Mouse (Mus musculus) brain, adult 2 months (tissue): ENCODE results near the gene Blnk.

ENCODE experiments used
- DNase-seq: peaks from one replicate; pipeline ENCODE4 v3.0.0; 2011; ENCODE audit warnings: low read depth, low spot score

Gene Blnk

DNA sequence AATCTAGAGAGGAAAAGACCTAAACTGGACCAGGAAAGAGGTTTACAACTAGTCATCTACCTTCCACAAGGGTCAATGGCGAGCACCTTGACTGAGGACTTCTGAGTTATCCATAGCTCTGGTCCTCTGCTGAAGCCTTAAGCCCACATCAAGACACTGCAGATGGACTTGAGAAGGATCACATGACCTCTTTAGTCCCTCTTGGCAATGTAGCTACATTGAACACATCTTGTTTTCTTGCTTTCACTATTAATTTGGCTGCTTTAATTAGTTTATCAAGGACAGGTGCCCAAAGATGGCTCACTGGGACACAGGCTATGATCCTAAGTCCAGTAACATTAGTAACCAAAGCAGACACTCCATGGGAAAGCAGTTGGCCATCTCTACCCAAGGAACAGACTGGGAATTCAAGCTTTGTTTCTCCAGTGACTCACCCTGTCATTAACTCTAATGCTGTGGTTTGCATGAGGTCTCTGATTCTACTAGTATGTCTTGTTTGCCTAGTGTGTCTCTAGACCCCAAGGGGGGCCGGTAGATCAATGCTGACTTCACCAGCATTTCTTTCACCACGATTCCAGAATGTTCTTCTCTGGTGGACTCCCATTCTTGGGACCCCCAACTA lies 9.5 kb upstream of the Blnk start:
- no peak for DNase-seq

- DNase-seq: no peak
Observed at GRCm38 (mm10) chr19:40999569-40999968, 5.2 kb upstream of the Blnk start.

DNA sequence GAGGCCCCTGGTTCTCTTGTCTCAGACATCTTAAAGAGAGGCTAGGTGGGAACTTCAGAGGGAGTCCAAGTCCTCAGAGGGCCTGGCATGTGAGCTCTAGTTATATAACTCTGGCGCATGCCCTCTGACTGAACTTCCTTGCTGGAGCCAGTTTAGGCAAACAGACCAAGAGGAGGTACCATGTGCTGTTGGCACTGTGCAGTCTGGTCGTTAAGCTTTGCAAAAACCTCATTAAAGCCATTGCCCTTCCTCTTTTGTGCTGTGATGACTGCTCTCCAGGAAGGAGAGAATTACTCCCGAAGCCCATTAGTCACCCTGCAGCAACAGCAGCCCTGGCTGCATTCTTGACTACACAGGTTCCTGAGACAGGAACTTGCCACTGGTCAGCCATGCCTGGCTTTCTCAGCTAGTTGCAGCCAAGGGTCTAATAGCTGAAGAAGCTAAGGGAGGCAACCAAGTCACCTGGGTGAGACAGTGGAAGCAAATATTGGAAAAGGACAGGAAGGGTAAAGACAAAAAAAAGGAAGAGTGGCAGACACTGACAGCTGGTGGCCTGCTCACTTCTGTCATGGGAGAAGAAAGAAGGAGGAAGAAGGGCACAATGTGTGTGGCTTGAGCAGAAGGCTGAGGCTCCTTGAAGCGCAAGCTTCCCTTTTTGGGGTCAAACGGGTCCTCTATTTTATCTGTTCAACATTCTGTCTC lies 4.3 kb upstream of the Blnk start:
- no peak for DNase-seq

GRCm38 (mm10) chr19:40996722-40997121 lies 2.4 kb upstream of the Blnk start:
- DNase-seq: no peak

GRCm38 (mm10) chr19:40995449-40996401 lies 1.4 kb upstream of the Blnk start:
- peak; percentile 86 for DNase-seq

- no peak for DNase-seq
Observed at GRCm38 (mm10) chr19:40994911-40995310, 576 bp upstream of the Blnk start.

- DNase-seq: no peak
Observed at GRCm38 (mm10) chr19:40993356-40993755, 979 bp downstream of the Blnk start.

DNA sequence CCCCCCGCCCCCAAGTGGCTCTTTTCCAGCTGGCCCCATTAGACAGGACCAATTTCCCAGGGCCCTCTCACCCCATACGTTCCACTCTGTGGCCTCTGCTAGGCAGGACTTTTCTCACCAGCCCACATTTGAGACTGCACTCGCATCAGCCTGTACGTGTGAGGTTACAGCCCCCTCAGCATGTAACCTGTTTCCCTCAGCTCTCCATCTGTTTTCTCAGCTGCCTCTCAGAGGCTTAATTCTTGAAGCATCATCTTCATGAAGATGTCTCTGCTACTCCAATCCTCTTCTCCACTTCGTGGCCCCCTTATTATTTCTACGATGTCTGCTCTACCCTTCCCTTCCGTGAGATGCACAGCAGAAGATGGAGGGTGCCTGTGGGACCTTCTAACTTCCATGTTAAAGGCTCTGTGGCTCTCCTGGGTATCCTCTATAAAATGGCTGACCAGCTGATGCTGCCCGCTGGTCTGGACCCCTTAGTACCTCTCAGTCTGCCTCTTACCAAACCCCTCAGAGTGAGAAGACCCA lies 1.8 kb downstream of the Blnk start:
- peak; percentile 70 for DNase-seq

DNA sequence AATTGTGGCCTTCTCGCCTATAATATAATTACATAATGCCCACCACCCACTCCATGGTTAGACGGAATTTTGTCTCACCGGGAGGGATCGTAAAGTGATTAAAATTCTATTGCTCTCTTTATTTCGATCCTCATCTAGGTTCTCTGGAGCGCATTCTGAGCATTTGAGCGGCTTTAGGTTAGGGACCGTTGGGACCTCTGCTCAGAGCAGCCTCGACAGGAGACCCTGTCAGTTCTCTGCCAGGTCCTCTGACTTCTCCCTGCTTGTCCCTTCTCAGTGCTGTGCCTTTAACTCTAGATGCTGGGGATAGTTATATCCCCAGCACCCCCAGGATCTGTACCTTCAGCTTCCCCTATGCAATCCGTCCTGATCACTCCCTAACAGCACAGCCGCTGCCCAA lies 2.2 kb downstream of the Blnk start:
- DNase-seq: no peak

DNA sequence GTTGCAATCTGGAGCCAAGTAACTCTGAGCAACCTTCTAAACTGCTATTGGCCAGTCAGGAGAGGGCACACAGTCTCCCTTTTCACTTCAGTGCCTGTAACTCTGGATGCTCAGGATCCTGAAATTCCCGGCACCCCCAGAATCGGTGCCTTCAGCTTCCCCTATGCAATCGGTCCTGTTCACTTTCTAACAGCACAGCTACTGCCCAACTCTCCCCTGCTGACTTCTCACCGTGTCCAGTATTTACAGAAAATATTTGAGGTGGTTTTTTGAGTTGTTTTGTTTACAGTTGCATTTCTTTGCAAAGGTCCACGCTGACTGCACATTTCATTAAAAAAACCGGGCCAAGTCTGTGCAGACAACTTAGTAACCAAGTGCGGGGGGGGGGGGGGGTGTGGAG lies 2.7 kb downstream of the Blnk start:
- DNase-seq: no peak

DNA sequence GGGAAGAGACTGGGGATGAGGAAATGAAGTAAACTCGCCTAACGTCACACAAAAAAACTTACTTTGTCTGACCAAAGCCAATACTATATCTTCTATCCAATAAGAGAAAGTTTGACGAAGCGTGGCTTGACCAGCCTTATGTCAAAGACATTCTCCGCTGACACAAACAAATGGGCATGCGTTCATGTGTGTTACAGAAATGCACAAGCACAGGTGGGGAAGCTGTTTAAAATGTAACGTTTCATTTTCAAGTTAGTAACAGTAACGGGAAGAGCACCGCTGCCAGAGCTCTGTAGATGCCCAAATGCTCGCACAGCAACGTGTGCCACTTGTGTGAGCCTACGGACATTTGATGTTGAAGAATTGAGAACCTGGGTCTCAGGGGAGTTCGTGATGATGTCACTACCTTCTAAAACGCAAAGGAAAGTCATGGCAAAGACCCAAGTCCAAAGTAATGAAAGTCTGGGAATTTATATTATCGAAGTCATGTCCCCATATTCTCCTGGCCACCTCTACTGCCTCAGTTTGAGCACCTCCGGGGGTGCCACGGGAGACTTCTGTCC lies 3.5 kb downstream of the Blnk start:
- no peak for DNase-seq

DNA sequence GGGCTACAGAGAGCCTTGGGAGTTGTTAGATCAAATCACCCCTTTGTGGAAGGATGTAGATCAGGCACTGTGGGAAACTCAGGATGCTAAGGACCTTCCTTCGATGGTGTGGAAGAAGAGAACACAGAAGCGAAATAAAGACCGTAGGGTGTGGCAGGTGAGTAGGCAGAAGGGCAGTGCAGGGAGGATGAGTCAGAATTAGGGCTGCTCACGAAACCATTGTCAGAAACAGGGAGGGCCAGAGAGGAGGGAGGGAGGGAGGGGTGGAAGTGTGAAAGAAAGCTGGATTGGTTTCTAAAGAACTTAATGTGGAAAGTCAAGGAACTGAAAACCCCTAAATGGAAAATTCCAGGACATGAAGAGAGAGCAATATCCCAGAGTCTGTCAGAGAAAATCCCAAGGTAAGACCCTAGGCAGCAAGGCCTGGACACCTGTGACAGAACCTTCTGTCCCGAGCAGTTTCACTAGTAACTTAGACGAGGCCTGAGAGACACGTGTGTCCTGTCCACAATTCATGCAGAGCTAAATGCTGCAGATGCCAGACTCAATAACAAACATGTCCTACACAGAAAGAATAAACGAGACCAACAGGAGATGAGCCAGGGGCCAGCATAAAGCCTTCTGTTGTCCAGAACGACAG lies 4.3 kb downstream of the Blnk start:
- no peak for DNase-seq

DNA sequence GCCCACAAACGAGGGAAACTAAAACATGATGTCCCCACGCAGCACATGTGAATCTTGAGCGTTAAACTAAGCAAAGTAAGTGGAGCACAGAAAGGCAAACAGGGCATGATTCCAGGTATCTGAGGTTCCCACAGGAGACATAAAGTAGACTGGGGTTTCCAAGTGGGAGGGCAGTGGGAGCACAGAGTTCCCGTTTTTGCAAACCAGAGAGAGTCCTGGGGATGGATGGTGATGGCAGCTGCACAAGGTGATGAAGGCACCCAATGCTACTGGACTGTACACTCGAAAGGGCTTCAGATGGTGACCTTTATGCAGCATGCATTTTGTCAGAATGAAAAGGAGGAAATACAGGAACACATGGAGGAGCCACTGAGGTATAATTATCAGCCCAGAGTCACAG lies 5.5 kb downstream of the Blnk start:
- peak; percentile 60 for DNase-seq

DNA sequence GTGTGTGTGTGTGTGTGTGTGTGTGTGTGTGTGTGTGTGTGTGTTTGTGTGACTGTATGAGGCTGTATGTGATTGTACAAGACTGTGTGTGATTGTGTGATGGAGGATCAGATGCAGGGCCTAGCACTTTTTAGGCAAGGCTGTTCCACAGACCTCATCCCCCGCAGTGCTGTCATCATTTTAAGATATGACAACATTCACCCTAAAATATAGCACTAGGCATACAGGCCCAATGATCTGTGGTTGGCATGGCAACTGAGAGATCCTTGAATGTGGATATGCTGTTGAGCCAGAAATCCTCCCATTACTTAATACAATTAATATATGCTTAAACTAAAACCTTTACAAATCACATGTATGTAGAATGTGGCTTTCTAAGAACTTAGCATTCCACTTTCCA lies 9.8 kb downstream of the Blnk start:
- peak; percentile 62 for DNase-seq

DNA sequence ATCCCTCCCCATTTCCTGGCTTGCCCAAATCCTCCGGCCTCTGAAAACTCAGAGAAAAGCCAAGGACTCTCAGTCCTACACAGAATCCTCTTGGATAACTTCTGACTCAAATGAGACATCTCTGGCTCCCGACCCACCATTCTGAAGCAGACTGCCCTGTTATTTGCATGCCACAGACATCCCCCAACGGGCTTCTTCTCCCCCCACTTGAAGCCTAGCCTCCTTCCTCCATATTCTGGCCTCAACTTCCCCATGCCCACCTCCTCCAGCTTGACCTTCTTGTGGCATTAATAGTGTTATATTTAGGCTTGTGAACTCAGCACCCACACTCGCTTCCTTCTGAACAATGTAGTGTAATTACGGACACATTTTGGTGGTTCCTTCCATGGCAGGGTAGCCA lies 13.7 kb downstream of the Blnk start:
- DNase-seq: no peak

- DNase-seq: no peak
Observed at GRCm38 (mm10) chr19:40978026-40978425, 16.3 kb downstream of the Blnk start.

DNA sequence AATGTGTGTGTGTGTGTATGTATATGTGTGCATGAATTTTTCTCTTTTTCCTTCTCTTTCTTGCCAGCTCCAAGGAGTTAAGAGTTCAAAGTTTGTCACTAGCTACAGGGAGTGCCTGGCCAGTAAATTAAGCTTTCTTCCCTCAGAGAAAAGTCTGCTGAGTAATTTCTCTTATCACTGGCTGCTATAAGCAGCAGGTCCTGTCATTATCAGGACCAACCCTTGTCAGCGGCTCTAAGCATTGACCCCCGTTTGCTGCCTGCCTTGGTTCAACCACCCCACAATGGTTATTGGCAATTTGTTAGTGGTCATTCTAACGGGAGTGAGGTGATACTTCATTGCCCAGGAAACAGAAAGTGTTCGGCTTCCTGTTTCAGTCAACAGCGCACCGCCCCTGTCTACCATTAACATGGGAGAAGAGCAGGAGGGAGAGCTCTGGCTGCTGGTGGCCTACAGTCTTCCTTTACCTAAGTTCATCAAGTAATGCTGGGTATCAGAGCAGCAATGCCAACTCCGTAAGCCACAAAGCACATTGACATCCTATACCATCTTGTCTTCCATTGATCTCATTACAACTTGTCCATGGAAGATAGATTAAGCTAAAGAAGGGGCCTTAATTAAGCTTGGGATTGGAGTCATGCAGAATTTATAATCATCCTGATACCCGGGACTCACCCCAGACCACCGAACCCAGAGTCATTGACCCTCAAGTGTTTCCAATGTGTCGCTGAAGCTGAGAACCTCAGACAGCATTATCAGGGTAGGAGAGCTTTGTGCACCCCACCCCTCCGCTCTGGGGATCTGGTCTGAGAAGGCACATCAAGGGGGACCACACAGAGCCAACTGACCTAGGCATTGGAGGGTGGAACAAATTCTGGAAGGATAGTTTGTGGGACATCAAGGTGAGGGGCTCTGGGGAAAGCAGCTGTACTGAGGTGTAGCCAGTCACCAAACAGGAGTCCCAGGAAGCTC lies 17.1 kb downstream of the Blnk start:
- no peak for DNase-seq

- DNase-seq: no peak
Observed at GRCm38 (mm10) chr19:40971273-40971914, 22.9 kb downstream of the Blnk start.

- no peak for DNase-seq
Observed at GRCm38 (mm10) chr19:40970775-40971174, 23.6 kb downstream of the Blnk start.

- DNase-seq: no peak
Observed at GRCm38 (mm10) chr19:40970301-40970700, 24.0 kb downstream of the Blnk start.
